Mouse (Mus musculus) ovary, postnatal 14 days (tissue): Measurements from ENCODE around the gene Srgap3.

Experiments used
- DNase-seq: peaks from one replicate; pipeline ENCODE4 v3.0.0; 2022; ENCODE audit warnings: low spot score

Srgap3 gene

GRCm38 (mm10) chr6:112684065-112684464 lies 263.0 kb downstream of the Srgap3 start:
- no peak for DNase-seq
